Mouse (Mus musculus) heart, adult 2 months (tissue): Measurements from ENCODE around the gene Snrpc. TPM values are rescaled to one million over a fixed set of nuclear protein-coding genes. Genes with fewer than 3 reads are reported as not detected.
A peak's percentile ranks its signal among the peaks of the same experiment; 100 is the strongest.

ENCODE experiments used
- DNase-seq, 2 experiments: peaks; one replicate each; pipeline ENCODE4 v3.0.0; 2021
- H3K27ac ChIP-seq: fragments of 200-600 bp; 2 replicates; pipeline ENCODE4 v1.8.1; 2022
- H3K27me3 ChIP-seq: fragments of 200-500 bp; 2 replicates; pipeline ENCODE4 v1.6.1; 2012; ENCODE audit warnings: mild to moderate bottlenecking, low read length, inconsistent platforms, mixed read lengths; ENCODE audit not compliant: control insufficient read depth, insufficient read depth
- H3K36me3 ChIP-seq: fragments of 200-500 bp; 2 replicates; pipeline ENCODE4 v1.6.1; 2012; ENCODE audit warnings: low read length, inconsistent platforms; ENCODE audit not compliant: control insufficient read depth, insufficient read depth
- H3K4me1 ChIP-seq: fragments of 200-500 bp; 2 replicates; pipeline ENCODE4 v1.6.1; 2011; ENCODE audit warnings: low read length; ENCODE audit not compliant: control insufficient read depth, insufficient read depth
- H3K4me3 ChIP-seq: fragments of 200-600 bp; 2 replicates; pipeline ENCODE4 v1.8.1; 2022
- H3K79me2 ChIP-seq: fragments of 200-500 bp; replicated peaks from 2 replicates; pipeline ENCODE4 v1.6.1; 2012; ENCODE audit warnings: mild to moderate bottlenecking, inconsistent platforms, low read length, moderate library complexity, mixed read lengths; ENCODE audit not compliant: control insufficient read depth, insufficient read depth
- H3K9ac ChIP-seq: fragments of 200-500 bp; 2 replicates; pipeline ENCODE4 v1.6.1; 2012; ENCODE audit warnings: low read depth, mild to moderate bottlenecking, control low read depth, inconsistent platforms, low read length, mixed read lengths
- CTCF ChIP-seq: fragments of 200-600 bp; IDR thresholded peaks from 2 replicates; pipeline ENCODE4 v1.8.1; 2022; ENCODE audit warnings: antibody characterized with exemption, mild to moderate bottlenecking, moderate library complexity
- EP300 ChIP-seq: fragments of 200-500 bp; IDR thresholded peaks from 2 replicates; pipeline ENCODE4 v1.6.1; 2011; ENCODE audit warnings: low read depth, low read length, control low read depth; ENCODE audit not compliant: insufficient read depth
- POLR2A ChIP-seq: fragments of 200-500 bp; IDR thresholded peaks from 2 replicates; pipeline ENCODE4 v1.6.1; 2011; ENCODE audit warnings: mild to moderate bottlenecking, low read depth, low read length, control low read depth; ENCODE audit not compliant: insufficient read depth
- WGBS: fragments of 180-500 bp; shearing (Covaris S2); methylation state at CpG from one replicate; pipeline ENCODE4 v1.1.7; 2018; 5-methylcytosine and 5-hydroxymethylcytosine counted together
- intact Hi-C: fragments of 180-260 bp; cut with DNase I; formaldehyde crosslinking; loops from one replicate; pipeline ENCODE4 v1.15.1; 2025
- polyA plus RNA-seq: library from polyadenylated mRNA; depleted of rRNA; stranded (reverse); fragments of >200 nt; gene quantifications from 2 replicates; pipeline ENCODE4 v1.2.3, GENCODE M21; 2012
- total RNA-seq, 2 experiments: library from RNA; stranded (reverse); gene quantifications; 2 replicates each; pipeline ENCODE4 v1.2.3; 2021

Snrpc gene
- total and polyA plus RNA-seq, 3 experiments: 44.5 to 55.2 (median 52.4) TPM

GRCm38 (mm10) chr17:27803752-27804151 lies 34.2 kb upstream of the Snrpc start:
- 75% methylated on average over 4 of the region's 4 CpGs for WGBS
- no peak overlapping the region for H3K9ac ChIP-seq
- H3K27ac ChIP-seq: no peak overlapping the region
- peaks cover 24% of the 10 kb centered on the region for H3K4me1 ChIP-seq
- no peaks in the 10 kb centered on the region; the same call in 1 of the 2 replicates for H3K36me3 ChIP-seq
- no peaks in the 10 kb centered on the region for H3K27me3 ChIP-seq
- TF ChIP-seq CTCF (no peak), POLR2A (no peak), EP300 (no peak)
- no peak overlapping the region for H3K4me3 ChIP-seq
- no peak for DNase-seq
- intact Hi-C loops: loop anchor here (2.0 kb wide), 1 partner anchor 13 kb away; no protein-coding TSS in a partner anchor
- H3K79me2 ChIP-seq: peaks cover 17% of the 10 kb centered on the region

GRCm38 (mm10) chr17:27804156-27804690 lies 33.7 kb upstream of the Snrpc start:
- no peaks in the 10 kb centered on the region for H3K27me3 ChIP-seq
- no peak for DNase-seq
- TF ChIP-seq EP300 (no peak), CTCF (no peak), POLR2A (no peak)
- WGBS: 79% methylated on average over 7 of the region's 7 CpGs
- H3K9ac ChIP-seq: no peak overlapping the region
- peaks cover 16% of the 10 kb centered on the region for H3K79me2 ChIP-seq
- intact Hi-C loops: no loop called here
- H3K36me3 ChIP-seq: no peaks in the 10 kb centered on the region; the same call in 1 of the 2 replicates
- no peak overlapping the region for H3K4me3 ChIP-seq
- H3K27ac ChIP-seq: no peak overlapping the region
- H3K4me1 ChIP-seq: peaks cover 22% of the 10 kb centered on the region

- Histone ChIP-seq H3K9ac (no peak overlapping the region), H3K4me3 (no peak overlapping the region), H3K27me3 (no peaks in the 10 kb centered on the region), H3K4me1 (peaks cover 18% of the 10 kb centered on the region), H3K79me2 (peaks cover 16% of the 10 kb centered on the region), H3K27ac (peak overlapping the region; percentile 32; the same call in 1 of the 2 replicates), H3K36me3 (no peaks in the 10 kb centered on the region; the same call in 1 of the 2 replicates)
- DNase-seq: peak in 1 of 2 experiments; percentile 21
- WGBS: 58% methylated on average over 10 of the region's 10 CpGs
- TF ChIP-seq CTCF (no peak), POLR2A (no peak), EP300 (no peak)
- intact Hi-C loops: no loop called here
Measured at GRCm38 (mm10) chr17:27804803-27805770, 32.9 kb upstream of the Snrpc start.

GRCm38 (mm10) chr17:27807542-27808078 lies 30.3 kb upstream of the Snrpc start:
- intact Hi-C loops: no loop called here
- Histone ChIP-seq H3K36me3 (peaks cover 2% of the 10 kb centered on the region; the same call in 1 of the 2 replicates), H3K79me2 (peaks cover 22% of the 10 kb centered on the region), H3K9ac (no peak overlapping the region), H3K27me3 (no peaks in the 10 kb centered on the region), H3K27ac (no peak overlapping the region), H3K4me3 (no peak overlapping the region), H3K4me1 (peaks cover 25% of the 10 kb centered on the region)
- WGBS: 60% methylated on average over 2 of the region's 2 CpGs
- DNase-seq: no peak
- TF ChIP-seq CTCF (no peak), POLR2A (no peak), EP300 (no peak)

GRCm38 (mm10) chr17:27810569-27811331 lies 27.2 kb upstream of the Snrpc start:
- intact Hi-C loops: no loop called here
- peaks cover 22% of the 10 kb centered on the region for H3K79me2 ChIP-seq
- DNase-seq: no peak
- H3K4me1 ChIP-seq: peaks cover 16% of the 10 kb centered on the region
- H3K4me3 ChIP-seq: no peak overlapping the region
- H3K27ac ChIP-seq: peak overlapping the region; percentile 54
- no peak for TF ChIP-seq POLR2A
- no peak for TF ChIP-seq CTCF
- TF ChIP-seq EP300: no peak
- no peaks in the 10 kb centered on the region for H3K27me3 ChIP-seq
- no peak overlapping the region; the same call in 1 of the 2 replicates for H3K9ac ChIP-seq
- H3K36me3 ChIP-seq: peaks cover 2% of the 10 kb centered on the region; the same call in 1 of the 2 replicates
- WGBS: 53% methylated on average over 16 of the region's 16 CpGs
